Mouse (Mus musculus): ENCODE data around the gene Git1.

Git1 gene

GRCm38 (mm10) chr11:77483043-77483442, 10.3 kb upstream of the Git1 start:
- no peak for DNase-seq (ENCODE audit: low spot score in 2 of 2)

- no peak for DNase-seq (ENCODE audit: low spot score in 2 of 2)
Observed at GRCm38 (mm10) chr11:77483510-77484255, 9.7 kb upstream of the Git1 start.

- no peak for DNase-seq (ENCODE audit: low spot score in 2 of 2)
Observed at GRCm38 (mm10) chr11:77485229-77485628, 8.1 kb upstream of the Git1 start.

GRCm38 (mm10) chr11:77486798-77487197, 6.6 kb upstream of the Git1 start:
- DNase-seq (ENCODE audit: low spot score in 2 of 2) = no peak

GRCm38 (mm10) chr11:77488771-77489581, 4.4 kb upstream of the Git1 start:
- DNase-seq (ENCODE audit: low spot score in 2 of 2) = no peak

GRCm38 (mm10) chr11:77489591-77490235, 3.6 kb upstream of the Git1 start, which contains the start of gene Ankrd13b:
TSS of gene Ankrd13b (minus strand) at chr11:77489678.
- DNase-seq (ENCODE audit: low spot score in 2 of 2) = peak in 1 of 2 experiments; percentile 84

GRCm38 (mm10) chr11:77490451-77490850, 2.9 kb upstream of the Git1 start:
- DNase-seq (ENCODE audit: low spot score in 2 of 2) = no peak

- peak in 1 of 2 experiments; percentile 86 for DNase-seq (ENCODE audit: low spot score in 2 of 2)
Observed at GRCm38 (mm10) chr11:77491123-77491501, 2.2 kb upstream of the Git1 start.

- DNase-seq (ENCODE audit: low spot score in 2 of 2) = peak in 1 of 2 experiments; percentile 75
Observed at GRCm38 (mm10) chr11:77491502-77492291, 1.7 kb upstream of the Git1 start.

GRCm38 (mm10) chr11:77492311-77492871, 971 bp upstream of the Git1 start:
- peak in 1 of 2 experiments; percentile 64 for DNase-seq (ENCODE audit: low spot score in 2 of 2)

- peak in 1 of 2 experiments; percentile 92 for DNase-seq (ENCODE audit: low spot score in 2 of 2)
Observed at GRCm38 (mm10) chr11:77492911-77493332, 440 bp upstream of the Git1 start.

GRCm38 (mm10) chr11:77494344-77494676, 948 bp downstream of the Git1 start:
- no peak for DNase-seq (ENCODE audit: low spot score in 2 of 2)

GRCm38 (mm10) chr11:77494782-77495181, 1.4 kb downstream of the Git1 start:
- no peak for DNase-seq (ENCODE audit: low spot score in 2 of 2)

GRCm38 (mm10) chr11:77495507-77495906, 2.1 kb downstream of the Git1 start:
- DNase-seq (ENCODE audit: low spot score in 2 of 2) = no peak

- DNase-seq (ENCODE audit: low spot score in 2 of 2) = no peak
Observed at GRCm38 (mm10) chr11:77497341-77497756, 4.0 kb downstream of the Git1 start.

GRCm38 (mm10) chr11:77497851-77498250, 4.5 kb downstream of the Git1 start:
- DNase-seq (ENCODE audit: low spot score in 2 of 2) = no peak

GRCm38 (mm10) chr11:77498261-77499139, 5.1 kb downstream of the Git1 start:
- DNase-seq (ENCODE audit: low spot score in 2 of 2) = no peak

- no peak for DNase-seq (ENCODE audit: low spot score in 2 of 2)
Observed at GRCm38 (mm10) chr11:77499354-77499753, 6.0 kb downstream of the Git1 start.

- peak in 1 of 2 experiments; percentile 72 for DNase-seq (ENCODE audit: low spot score in 2 of 2)
Observed at GRCm38 (mm10) chr11:77500361-77501325, 7.3 kb downstream of the Git1 start.
